Mouse (Mus musculus) hindbrain, embryonic 13.5 days (tissue): Measurements from ENCODE around the gene Gm3373. TPM values are rescaled to one million over a fixed set of nuclear protein-coding genes. Genes with fewer than 3 reads are reported as not detected.
"Not testable (repeated sequence)": the region's sequence is repeated elsewhere in the genome, so short reads cannot be mapped to it uniquely, and the experiment has no call there.

ENCODE experiments used
- ATAC-seq: fragments of 200-750 bp; cut with Nextera tagmentation; 2 replicates; pipeline ENCODE4 v1.8.0; 2017; ENCODE audit warnings: moderate TSS enrichment; ENCODE audit not compliant: low FRiP score
- H3K27ac ChIP-seq: fragments of 300-500 bp; sonication (generic); 2 replicates; pipeline ENCODE4 v1.5.1; 2015; ENCODE audit warnings: inconsistent platforms, mild to moderate bottlenecking, moderate library complexity
- H3K27me3 ChIP-seq: fragments of 300-500 bp; sonication (generic); 2 replicates; pipeline ENCODE4 v1.6.1; 2015; ENCODE audit warnings: mild to moderate bottlenecking, inconsistent platforms
- H3K36me3 ChIP-seq: fragments of 300-500 bp; sonication (generic); 2 replicates; pipeline ENCODE4 v1.6.1; 2015; ENCODE audit warnings: mild to moderate bottlenecking, inconsistent platforms
- H3K4me1 ChIP-seq: fragments of 300-500 bp; sonication (generic); replicated peaks from 2 replicates; pipeline ENCODE4 v1.6.1; 2015; ENCODE audit warnings: inconsistent platforms
- H3K4me2 ChIP-seq: fragments of 300-500 bp; sonication (generic); 2 replicates; pipeline ENCODE4 v1.6.1; 2015; ENCODE audit warnings: inconsistent platforms, mild to moderate bottlenecking, moderate library complexity
- H3K4me3 ChIP-seq: fragments of 300-500 bp; sonication (generic); 2 replicates; pipeline ENCODE4 v1.5.1; 2015; ENCODE audit warnings: mild to moderate bottlenecking, inconsistent platforms
- H3K9ac ChIP-seq: fragments of 300-500 bp; sonication (generic); 2 replicates; pipeline ENCODE4 v1.6.1; 2015; ENCODE audit warnings: mild to moderate bottlenecking, inconsistent platforms
- H3K9me3 ChIP-seq: fragments of 300-500 bp; sonication (generic); 2 replicates; pipeline ENCODE4 v1.6.1; 2016; ENCODE audit warnings: inconsistent platforms
- WGBS: fragments of 180-500 bp; shearing (Covaris S2); methylation state at CpG from one replicate; pipeline ENCODE4 v1.1.7; 2015; 5-methylcytosine and 5-hydroxymethylcytosine counted together
- polyA plus RNA-seq: library from polyadenylated mRNA; unstranded; fragments of >200 nt; fragmentation: Nextera tagmentation; extraction: Ambion mirVana; gene quantifications from 2 replicates; pipeline ENCODE4 v1.2.1, GENCODE M21; 2015

The Gm3373 gene
- 0.35 TPM in 1 of 2 replicates, not detected in the other for polyA plus RNA-seq

DNA sequence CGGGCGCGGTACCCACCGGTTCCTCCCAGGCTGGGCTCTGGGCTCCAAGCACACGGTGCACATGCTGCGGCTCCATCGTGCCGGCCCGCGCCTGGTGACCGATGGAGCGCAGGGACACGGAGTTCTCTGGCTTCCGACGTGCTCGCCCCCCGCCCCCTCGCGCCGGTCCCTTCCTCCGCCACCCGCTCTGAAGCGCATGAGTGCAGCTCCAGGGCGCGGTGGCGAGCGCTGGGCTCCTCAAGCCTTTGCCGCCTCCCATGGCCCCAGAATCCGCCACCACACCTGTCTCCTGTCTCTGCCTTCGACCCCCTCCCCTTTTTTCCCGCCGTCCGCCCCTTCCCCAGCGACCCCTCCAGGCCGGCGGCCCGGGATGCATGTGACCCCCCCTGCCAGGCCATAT, at the start of gene Gm3373:
Gm3373 (minus strand) TSS at position 101 of the 400 bp plus-strand sequence.
- ATAC-seq, H3K27ac ChIP-seq, H3K4me3 ChIP-seq, H3K36me3 ChIP-seq, H3K9ac ChIP-seq, H3K9me3 ChIP-seq, H3K27me3 ChIP-seq, H3K4me1 ChIP-seq, H3K4me2 ChIP-seq: not testable (repeated sequence)
- no CpG with 5 or more reads among the region's 37 CpGs for WGBS

DNA sequence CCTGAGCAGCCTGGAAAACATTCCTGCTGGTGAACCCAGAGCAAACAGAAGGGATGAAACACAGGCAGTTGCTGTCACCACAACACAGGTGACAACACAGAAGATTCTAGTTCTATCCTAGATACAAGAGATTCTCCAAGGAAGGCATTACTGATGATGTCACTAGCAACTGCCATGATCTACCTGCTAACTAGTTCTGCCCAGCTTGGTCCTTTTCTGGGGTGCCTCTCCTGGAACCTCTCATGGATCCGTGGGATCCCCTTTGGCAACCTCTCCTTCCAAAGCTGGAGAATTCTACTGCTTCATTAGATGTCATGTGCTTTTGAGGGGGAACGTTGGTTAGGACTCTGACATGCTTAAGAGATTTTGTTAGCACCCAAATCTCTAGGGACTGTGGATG, 54.0 kb downstream of the Gm3373 start, which contains the start of gene Gm9603:
Gm9603 (minus strand) TSS at position 101 of the 400 bp plus-strand sequence.
- WGBS = no CpG with 5 or more reads among the region's 2 CpGs
- not testable (repeated sequence) for H3K27me3 ChIP-seq, H3K4me1 ChIP-seq, ATAC-seq, H3K27ac ChIP-seq, H3K4me2 ChIP-seq, H3K9me3 ChIP-seq, H3K9ac ChIP-seq, H3K36me3 ChIP-seq, H3K4me3 ChIP-seq

Other genes starting within 250 kb of the Gm3373 start
- gene Gm3488, start 239.9 kb downstream of the Gm3373 start, polyA plus RNA-seq = 11.8 and 12.0 TPM in 2 replicates
- gene Gm3532, start 203.1 kb downstream of the Gm3373 start, polyA plus RNA-seq = not detected in 2 replicates
- gene Gm8265, start 108.5 kb downstream of the Gm3373 start, polyA plus RNA-seq = not detected in 2 replicates
- gene Gm9603, start 54.1 kb downstream of the Gm3373 start, polyA plus RNA-seq = not detected in 2 replicates
- 3.2 and 4.2 TPM in 2 replicates for gene Gm3383, start 66.4 kb upstream of the Gm3373 start, polyA plus RNA-seq
- not detected in 2 replicates for gene Gm3424, start 88.8 kb upstream of the Gm3373 start, polyA plus RNA-seq
- gene Gm8237, start 138.8 kb upstream of the Gm3373 start, polyA plus RNA-seq = 0.80 and 1.1 TPM in 2 replicates
- gene Gm3248, start 220.2 kb upstream of the Gm3373 start, polyA plus RNA-seq = 2.8 and 3.3 TPM in 2 replicates
- not detected in 2 replicates for gene Gm3453, start 237.6 kb upstream of the Gm3373 start, polyA plus RNA-seq